Mouse (Mus musculus) ES-Bruce4 (cell line): ENCODE measurements around the gene Stk16. TPM values are rescaled to one million over a fixed set of nuclear protein-coding genes. Genes with fewer than 3 reads are reported as not detected.

Source experiments
- H3K27ac ChIP-seq: 2 replicates; pipeline ENCODE4 v1.5.1; 2012; ENCODE audit warnings: low read length, inconsistent platforms; ENCODE audit not compliant: insufficient read depth
- H3K27me3 ChIP-seq: 2 replicates; pipeline ENCODE4 v1.6.1; 2012; ENCODE audit warnings: mild to moderate bottlenecking, low read length, inconsistent platforms; ENCODE audit not compliant: control insufficient read depth, poor library complexity, insufficient read depth, severe bottlenecking
- H3K36me3 ChIP-seq: 2 replicates; pipeline ENCODE4 v1.6.1; 2012; ENCODE audit warnings: inconsistent platforms, mild to moderate bottlenecking, low read length, moderate library complexity; ENCODE audit not compliant: control insufficient read depth, poor library complexity, insufficient read depth, severe bottlenecking
- H3K4me1 ChIP-seq: one replicate; pipeline ENCODE4 v1.8.1; 2011; ENCODE audit warnings: low read length; ENCODE audit not compliant: control insufficient read depth, insufficient read depth
- H3K4me3 ChIP-seq: 2 replicates; pipeline ENCODE4 v1.5.1; 2011; ENCODE audit warnings: low read depth, mild to moderate bottlenecking, low read length
- H3K9ac ChIP-seq: 2 replicates; pipeline ENCODE4 v1.6.1; 2012; ENCODE audit warnings: low read depth, mild to moderate bottlenecking, inconsistent platforms; ENCODE audit not compliant: poor library complexity, severe bottlenecking
- H3K9me3 ChIP-seq: replicated peaks from 2 replicates; pipeline ENCODE4 v1.6.1; 2012; ENCODE audit warnings: mild to moderate bottlenecking, low read length, inconsistent platforms; ENCODE audit not compliant: control insufficient read depth, poor library complexity, insufficient read depth, severe bottlenecking
- CTCF ChIP-seq: IDR thresholded peaks from one replicate; pipeline ENCODE4 v1.8.1; 2011; ENCODE audit warnings: low read depth, low read length
- EP300 ChIP-seq: IDR thresholded peaks from 2 replicates; pipeline ENCODE4 v1.6.1; 2011; ENCODE audit warnings: low read depth, low read length; ENCODE audit not compliant: insufficient read depth
- POLR2A ChIP-seq: IDR thresholded peaks from one replicate; pipeline ENCODE4 v1.8.1; 2011; ENCODE audit warnings: low read length; ENCODE audit not compliant: insufficient read depth
- polyA plus RNA-seq: library from polyadenylated mRNA; stranded (reverse); fragments of >200 nt; gene quantifications from 2 replicates; pipeline ENCODE4 v1.2.4, GENCODE M21; 2011; ENCODE audit warnings: low read depth; ENCODE audit not compliant: missing spikeins, insufficient read depth, insufficient read length

Gene Stk16
- polyA plus RNA-seq, 1 experiment, result 27.8 TPM

DNA sequence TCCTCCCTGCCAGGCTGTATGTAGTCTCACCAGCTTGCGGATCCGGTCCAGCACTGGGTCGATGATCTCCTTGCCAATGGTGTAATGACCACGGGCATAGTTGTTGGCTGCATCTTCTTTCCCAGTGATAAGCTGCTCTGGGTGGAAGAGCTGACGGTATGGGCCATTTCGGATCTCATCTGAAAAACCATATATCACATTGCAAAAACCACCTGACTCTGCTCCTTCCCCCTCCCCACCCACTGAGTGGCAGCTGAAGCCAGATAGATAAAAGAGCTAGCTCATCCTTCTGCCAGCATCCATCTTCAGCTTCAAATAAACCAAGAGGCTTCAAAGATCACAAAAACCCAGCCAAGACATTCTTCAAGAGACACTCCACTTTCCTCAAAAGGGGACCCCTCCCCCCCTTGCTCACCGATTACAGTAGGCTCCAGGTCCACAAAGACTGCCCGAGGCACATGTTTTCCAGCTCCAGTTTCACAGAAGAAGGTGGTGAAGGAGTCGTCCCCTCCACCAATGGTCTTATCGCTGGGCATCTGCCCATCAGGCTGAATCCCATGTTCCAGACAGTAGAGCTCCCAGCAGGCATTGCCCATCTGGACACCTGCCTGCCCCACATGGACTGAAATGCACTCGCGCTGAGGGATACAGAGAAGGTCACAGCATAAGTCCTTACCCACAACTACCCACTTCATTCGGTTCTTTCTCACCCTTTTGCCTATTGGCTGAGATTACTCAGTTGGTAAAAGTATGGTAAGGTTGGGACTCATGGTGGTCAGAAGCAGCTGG is 6.4 kb downstream of the Stk16 start:
- Histone ChIP-seq H3K4me3 (no peak overlapping the region), H3K9me3 (no peaks in the 10 kb centered on the region), H3K4me1 (peaks cover 8% of the 10 kb centered on the region), H3K36me3 (peaks cover 42% of the 10 kb centered on the region), H3K27me3 (no peaks in the 10 kb centered on the region), H3K9ac (no peak overlapping the region; the same call in 1 of the 2 replicates), H3K27ac (no peak overlapping the region)
- TF ChIP-seq POLR2A, result no peak
- TF ChIP-seq CTCF, result no peak
- no peak for TF ChIP-seq EP300

DNA sequence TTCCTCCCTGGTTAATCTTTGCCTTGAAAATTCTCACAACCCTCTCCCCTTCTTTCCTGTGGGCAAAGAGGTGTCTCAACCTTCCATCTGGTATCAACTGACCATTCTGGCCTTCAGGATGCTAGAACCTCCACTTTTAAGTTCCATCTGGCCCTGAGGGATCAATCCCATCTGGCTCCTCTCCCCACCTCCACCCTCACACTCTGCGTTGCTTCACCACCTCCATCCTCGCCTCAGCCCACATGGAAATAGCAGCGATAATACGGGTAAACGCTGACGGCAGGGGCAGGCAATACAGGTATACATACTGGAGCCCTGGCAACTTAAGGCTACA is 7.2 kb downstream of the Stk16 start:
- peak overlapping the region; percentile 70 for H3K9ac ChIP-seq
- H3K27me3 ChIP-seq, result no peaks in the 10 kb centered on the region
- peaks cover 41% of the 10 kb centered on the region for H3K36me3 ChIP-seq

DNA sequence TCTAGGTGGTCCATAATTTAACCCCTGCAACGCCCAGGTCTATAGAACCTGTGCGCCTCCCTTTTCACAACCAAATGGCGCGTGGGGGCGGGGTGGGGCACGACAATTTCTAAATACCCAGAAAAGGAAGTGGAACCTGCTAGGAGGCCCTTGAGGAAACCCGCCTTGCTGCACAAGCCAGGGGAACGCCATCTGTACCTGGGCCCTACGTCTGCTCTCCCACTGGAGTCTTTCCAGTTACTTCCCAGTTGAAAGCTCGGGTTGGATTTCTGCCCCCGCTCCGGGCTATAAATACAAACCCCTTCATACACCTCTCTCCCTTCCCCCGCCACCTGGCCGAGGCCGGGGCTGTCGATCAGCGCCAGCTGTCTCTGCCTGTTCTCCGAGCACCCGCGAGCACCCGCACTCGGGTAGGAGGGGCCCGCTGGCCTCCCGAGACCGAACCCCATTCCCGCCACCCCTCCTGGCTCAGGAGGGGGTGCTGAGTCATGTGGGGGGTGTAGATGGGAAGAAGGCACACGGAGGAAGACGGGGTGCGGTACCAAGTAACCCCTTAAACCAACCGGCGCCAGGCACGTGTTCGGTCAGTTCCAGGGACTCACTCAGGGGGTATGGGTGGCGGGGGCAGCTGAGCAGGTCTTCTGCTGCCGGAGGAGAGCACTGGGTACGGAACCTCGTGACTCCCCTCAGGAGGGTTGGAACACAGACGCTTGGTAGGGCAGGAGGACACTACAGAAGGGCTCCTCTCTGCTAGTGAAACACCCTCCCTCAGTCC is 7.8 kb downstream of the Stk16 start:
- H3K4me3 ChIP-seq, result peak overlapping the region; percentile 90

More for the DNA sequence above, 7.2 kb downstream of the Stk16 start:
- no peaks in the 10 kb centered on the region for H3K9me3 ChIP-seq
- H3K4me3 ChIP-seq, result peak overlapping the region; percentile 90
- no peak overlapping the region for H3K27ac ChIP-seq
- TF ChIP-seq POLR2A, result no peak
- TF ChIP-seq EP300, result no peak
- no peak for TF ChIP-seq CTCF
- peaks cover 7% of the 10 kb centered on the region for H3K4me1 ChIP-seq

DNA sequence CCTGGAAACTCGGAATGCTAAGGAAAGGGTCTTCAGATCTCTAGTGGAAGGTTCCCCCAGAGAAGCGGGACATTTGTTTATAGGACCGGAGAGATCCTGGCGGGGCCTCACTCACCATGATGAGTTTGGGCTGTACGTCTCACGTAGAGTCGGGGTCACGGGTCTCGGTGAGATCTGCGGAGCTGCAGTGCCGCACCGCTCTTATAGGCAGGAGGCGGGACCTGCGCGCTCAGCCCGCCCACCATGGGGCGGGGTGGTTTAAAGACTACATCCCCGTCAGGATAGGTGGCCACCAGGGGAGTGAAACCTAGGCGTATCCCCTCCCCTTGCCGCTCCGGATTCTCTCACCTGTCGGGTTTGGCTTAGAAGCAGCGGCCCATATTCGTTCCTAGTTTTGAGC is 8.4 kb downstream of the Stk16 start:
- no peak overlapping the region for H3K27ac ChIP-seq
- peak overlapping the region; percentile 70 for H3K9ac ChIP-seq
- no peaks in the 10 kb centered on the region for H3K9me3 ChIP-seq
- TF ChIP-seq EP300 (0 out of 2 replicates have a peak, but pooled peaks have one; percentile 27), POLR2A (peak; percentile 97), CTCF (no peak)
- H3K36me3 ChIP-seq, result peaks cover 30% of the 10 kb centered on the region
- H3K4me1 ChIP-seq, result peaks cover 8% of the 10 kb centered on the region
- H3K27me3 ChIP-seq, result no peaks in the 10 kb centered on the region
- H3K4me3 ChIP-seq, result peak overlapping the region; percentile 90

More for the DNA sequence above, 7.8 kb downstream of the Stk16 start:
- H3K36me3 ChIP-seq, result peaks cover 35% of the 10 kb centered on the region
- peak overlapping the region; percentile 70 for H3K9ac ChIP-seq
- TF ChIP-seq POLR2A (no peak), CTCF (no peak), EP300 (0 out of 2 replicates have a peak, but pooled peaks have one; percentile 4)
- peaks cover 5% of the 10 kb centered on the region for H3K4me1 ChIP-seq
- no peak overlapping the region for H3K27ac ChIP-seq
- no peaks in the 10 kb centered on the region for H3K27me3 ChIP-seq
- H3K9me3 ChIP-seq, result no peaks in the 10 kb centered on the region

DNA sequence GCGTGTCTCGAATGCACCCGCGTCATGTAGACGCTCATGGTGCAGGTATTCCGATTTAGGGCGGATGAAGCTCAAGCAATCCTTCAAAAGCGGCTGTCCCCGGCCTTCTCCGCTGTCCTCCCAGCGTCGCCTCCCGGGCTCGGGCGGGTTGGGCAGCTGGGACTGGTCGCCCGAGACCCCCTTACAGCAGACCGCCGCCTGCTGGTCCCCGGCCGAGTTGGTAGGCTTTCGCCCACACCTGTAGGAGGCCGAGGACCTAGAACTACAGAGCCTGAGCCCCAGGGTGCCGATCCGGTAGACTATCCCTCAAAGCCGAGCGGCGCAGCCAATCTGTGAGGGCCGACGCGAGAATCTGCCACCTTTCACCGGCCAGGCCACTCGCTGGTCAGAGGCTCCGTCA is 8.9 kb downstream of the Stk16 start, which contains the start of gene Tuba4a:
Tuba4a (minus strand) TSS at position 335 of the 400 bp plus-strand sequence.
- peaks cover 9% of the 10 kb centered on the region for H3K4me1 ChIP-seq
- peaks cover 26% of the 10 kb centered on the region for H3K36me3 ChIP-seq
- H3K27me3 ChIP-seq, result no peaks in the 10 kb centered on the region
- peak within 1 kb of the TSS; percentile 70 for H3K9ac ChIP-seq
- H3K9me3 ChIP-seq, result no peaks in the 10 kb centered on the region
- H3K4me3 ChIP-seq, result peak within 1 kb of the TSS; percentile 90
- TF ChIP-seq POLR2A (no peak), CTCF (no peak), EP300 (no peak)
- H3K27ac ChIP-seq, result no peak within 1 kb of the TSS

DNA sequence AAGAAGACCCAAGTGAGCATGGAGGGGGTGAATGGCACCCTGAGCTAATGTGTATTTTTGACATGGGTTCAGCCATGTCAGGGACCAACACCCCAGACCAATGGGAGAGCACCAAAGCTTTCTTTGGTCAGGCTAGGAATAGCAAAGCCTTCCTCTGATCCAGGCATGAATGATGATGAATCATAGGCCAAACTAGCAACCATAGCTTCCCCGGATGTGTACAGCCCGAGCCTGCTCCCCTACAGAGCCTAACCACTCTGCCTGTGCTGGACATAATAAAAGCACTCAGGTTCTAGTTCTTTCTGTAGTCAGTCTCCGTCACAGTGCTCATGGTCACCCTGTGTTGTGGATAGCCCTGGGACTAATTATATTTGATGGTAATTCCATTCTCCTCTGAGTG is 10.9 kb downstream of the Stk16 start:
- peaks cover 6% of the 10 kb centered on the region for H3K36me3 ChIP-seq
- H3K9ac ChIP-seq, result no peak overlapping the region
- H3K27me3 ChIP-seq, result no peaks in the 10 kb centered on the region
- H3K9me3 ChIP-seq, result no peaks in the 10 kb centered on the region
- TF ChIP-seq POLR2A (no peak), EP300 (no peak), CTCF (no peak)
- H3K4me3 ChIP-seq, result no peak overlapping the region
- peaks cover 9% of the 10 kb centered on the region for H3K4me1 ChIP-seq
- peak overlapping the region; percentile 78 for H3K27ac ChIP-seq
